Mouse (Mus musculus): ENCODE measurements around the gene Tbc1d9.

DNA sequence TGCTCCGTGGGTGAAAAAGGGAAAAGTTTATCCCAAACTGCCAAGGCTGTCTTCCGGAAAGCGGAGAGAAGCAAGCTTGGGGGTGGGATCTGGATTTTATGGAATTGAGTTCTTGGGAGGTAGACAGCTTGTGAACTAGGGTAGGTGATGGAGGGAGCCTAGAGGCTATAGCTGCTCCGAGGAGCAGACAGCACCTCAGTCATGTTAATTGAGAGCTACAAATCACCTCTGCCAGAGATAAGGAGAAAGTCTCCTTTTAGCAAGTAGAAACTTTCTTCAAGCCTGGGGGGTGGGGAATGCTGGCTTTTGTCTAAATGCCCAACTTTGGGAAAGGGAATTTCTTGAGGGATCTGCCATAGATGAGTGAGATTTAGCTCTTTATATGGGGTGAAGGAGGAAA, 10.0 kb upstream of the Tbc1d9 start:
- TF ChIP-seq CTCF (IDR thresholded peaks at IDR 0.05; ENCODE audit: low read depth) (no peak), EP300 (IDR thresholded peaks at IDR 0.05; ENCODE audit: low read depth) (no peak)
